Mouse (Mus musculus): ENCODE results near the gene 4930432K21Rik.

DNA sequence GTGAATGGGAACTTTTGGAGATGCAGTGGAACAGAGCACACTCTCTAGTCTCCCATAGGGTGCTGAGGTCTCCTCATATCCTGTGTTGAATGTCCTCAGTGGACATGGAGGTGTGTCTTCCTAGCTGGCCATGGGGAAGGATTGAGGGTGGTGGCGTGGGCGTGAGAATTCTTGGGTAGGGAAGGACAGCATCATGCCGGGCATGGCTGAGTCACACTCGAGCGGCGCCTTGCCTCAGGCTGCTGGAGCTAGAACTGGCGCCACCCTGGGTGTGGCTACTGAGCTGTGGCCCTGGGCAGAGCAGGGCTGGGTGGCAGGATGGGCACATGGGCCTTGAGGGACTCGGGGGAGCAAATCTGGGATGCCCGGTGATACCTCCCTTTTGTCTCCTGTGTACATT lies 54.6 kb downstream of the 4930432K21Rik start:
- TF ChIP-seq CTCF (conservative IDR thresholded peaks at IDR 0.05; ENCODE audit: insufficient read depth, insufficient read length, low read depth, low read length) (no peak), POLR2A (IDR thresholded peaks at IDR 0.05; ENCODE audit: low read depth, low read length) (no peak)
